11 mouse cellular contexts compared by ENCODE assay signal in genomic region chr17:80145771-80146170, GRCm38 (mm10).
"Had no signal": no experiment of that assay in that cellular context is flagged by ENCODE, and none has a peak within 500 bp of the region (broad histone marks: within the 10 kb centered on the region; RNA-seq: fewer than 3 reads in every experiment).

No protein-coding gene starts in this region.

- H3K27ac ChIP-seq: limb, embryonic 13.5 days; liver, embryonic 14.5 days; midbrain, embryonic 13.5 days; neural tube, embryonic 12.5 days; stomach, postnatal 0 days had no signal

- H3K4me2 ChIP-seq: limb, embryonic 13.5 days; midbrain, embryonic 13.5 days; neural tube, embryonic 12.5 days had no signal

- H3K4me1 ChIP-seq: limb, embryonic 13.5 days; neural tube, embryonic 12.5 days had no signal

- H3K4me3 ChIP-seq: limb, embryonic 13.5 days; midbrain, embryonic 13.5 days; neural tube, embryonic 12.5 days had no signal

- DNase-seq: kidney, adult 2 months; kidney, postnatal 25 days; lung, adult 2 months; lung, postnatal 36 days; thymus, postnatal 14 days had no signal

- H3K36me3 ChIP-seq: limb, embryonic 13.5 days; midbrain, embryonic 13.5 days; neural tube, embryonic 12.5 days had no signal

- H3K9ac ChIP-seq: limb, embryonic 13.5 days; liver, embryonic 14.5 days; midbrain, embryonic 13.5 days; neural tube, embryonic 12.5 days had no signal

- H3K27me3 ChIP-seq: limb, embryonic 13.5 days; midbrain, embryonic 13.5 days; neural tube, embryonic 12.5 days had no signal

- ATAC-seq: lung, postnatal 0 days; midbrain, embryonic 13.5 days had no signal

- H3K9me3 ChIP-seq: limb, embryonic 13.5 days; midbrain, embryonic 13.5 days; neural tube, embryonic 12.5 days had no signal
